Mouse (Mus musculus): Measurements from ENCODE around the gene Gm20388.

Gm20388 gene

GRCm38 (mm10) chr8:120890068-120890467, 979.4 kb downstream of the Gm20388 start:
- DNase-seq (ENCODE audit: low spot score): no peak

GRCm38 (mm10) chr8:120895009-120895408, 984.4 kb downstream of the Gm20388 start:
- peak; percentile 55 for DNase-seq (ENCODE audit: low spot score)

- DNase-seq (ENCODE audit: low spot score): no peak
Observed at GRCm38 (mm10) chr8:120895600-120895999, 985.0 kb downstream of the Gm20388 start.

GRCm38 (mm10) chr8:120896203-120896602, 985.6 kb downstream of the Gm20388 start:
- no peak for DNase-seq (ENCODE audit: low spot score)

DNA sequence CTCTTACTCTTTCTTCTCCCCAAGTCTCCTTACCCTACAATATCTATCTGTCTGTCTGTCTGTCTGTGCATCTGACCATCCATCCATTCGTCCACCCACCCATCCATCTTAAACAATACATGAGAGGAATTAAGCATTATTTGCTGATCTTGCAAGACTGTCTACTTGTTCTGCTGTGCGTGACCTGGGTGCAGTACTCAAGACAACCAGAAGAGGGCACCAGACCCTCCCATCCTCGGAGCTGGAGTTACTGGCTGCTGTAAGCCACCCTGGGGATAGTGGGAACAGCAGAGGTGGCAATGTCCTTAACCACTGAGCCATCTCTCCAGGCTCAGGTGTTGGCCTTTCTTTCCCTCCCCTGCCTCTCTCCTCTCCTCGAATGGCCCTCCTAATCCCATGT, 987.4 kb downstream of the Gm20388 start:
- peak; percentile 67 for DNase-seq (ENCODE audit: low spot score)

- DNase-seq (ENCODE audit: low spot score): no peak
Observed at GRCm38 (mm10) chr8:120898828-120899407, 988.3 kb downstream of the Gm20388 start.

- no peak for DNase-seq (ENCODE audit: low spot score)
Observed at GRCm38 (mm10) chr8:120902346-120902745, 991.7 kb downstream of the Gm20388 start.

GRCm38 (mm10) chr8:120907671-120908070, 997.0 kb downstream of the Gm20388 start:
- DNase-seq (ENCODE audit: low spot score): no peak

GRCm38 (mm10) chr8:120910936-120911335, 1000.3 kb downstream of the Gm20388 start:
- DNase-seq (ENCODE audit: low spot score): no peak

GRCm38 (mm10) chr8:120912463-120912862, 1001.8 kb downstream of the Gm20388 start:
- DNase-seq (ENCODE audit: low spot score): no peak

- DNase-seq (ENCODE audit: low spot score): no peak
Observed at GRCm38 (mm10) chr8:120916831-120917435, 1006.3 kb downstream of the Gm20388 start.

GRCm38 (mm10) chr8:120920527-120920926, 1009.9 kb downstream of the Gm20388 start:
- DNase-seq (ENCODE audit: low spot score): no peak

GRCm38 (mm10) chr8:120926201-120926600, 1015.6 kb downstream of the Gm20388 start:
- no peak for DNase-seq (ENCODE audit: low spot score)

DNA sequence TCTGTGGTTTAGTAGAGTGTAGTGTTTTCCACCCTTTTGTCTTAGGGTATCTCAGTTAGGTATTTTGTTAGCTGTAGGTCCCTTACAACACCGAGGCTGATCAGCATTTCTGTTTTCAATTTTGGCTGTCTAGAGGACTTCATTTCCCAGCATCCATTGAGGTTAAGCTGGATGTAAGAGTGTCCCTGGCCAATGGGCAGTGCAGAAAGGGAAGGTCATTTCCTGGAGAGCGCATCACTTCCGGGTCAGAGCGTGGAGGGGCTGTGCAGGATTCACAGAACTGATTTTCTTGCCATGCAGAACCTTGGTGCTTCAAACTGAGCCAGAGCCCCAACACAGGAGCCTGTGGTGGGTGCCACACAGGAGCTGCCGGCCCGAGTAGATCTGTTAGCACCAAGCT, 1017.4 kb downstream of the Gm20388 start:
- no peak for DNase-seq (ENCODE audit: low spot score)

GRCm38 (mm10) chr8:120934596-120934995, 1024.0 kb downstream of the Gm20388 start:
- no peak for DNase-seq (ENCODE audit: low spot score)

DNA sequence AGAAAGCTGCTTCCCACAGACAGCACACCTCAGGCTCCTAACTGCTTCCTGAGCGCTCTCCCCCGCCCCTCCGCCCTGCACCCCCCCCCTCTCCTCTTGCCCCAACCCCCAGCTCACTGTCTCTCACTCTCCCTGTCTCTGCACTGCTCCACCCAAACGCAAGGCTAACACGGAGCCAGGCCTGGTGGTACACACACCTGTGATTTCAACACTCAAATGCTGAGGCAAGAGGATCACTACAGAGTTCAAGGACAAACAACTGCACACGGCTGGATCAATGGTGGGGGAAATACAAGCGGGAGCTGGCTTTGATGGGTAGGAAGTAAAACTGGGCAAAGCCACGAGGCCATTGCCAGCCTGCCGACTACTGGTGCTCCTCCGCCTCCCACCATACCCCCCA, 1026.0 kb downstream of the Gm20388 start:
- DNase-seq (ENCODE audit: low spot score): no peak

- DNase-seq (ENCODE audit: low spot score): no peak
Observed at GRCm38 (mm10) chr8:120937474-120937873, 1026.8 kb downstream of the Gm20388 start.

- peak; percentile 63 for DNase-seq (ENCODE audit: low spot score)
Observed at GRCm38 (mm10) chr8:120940287-120940686, 1029.6 kb downstream of the Gm20388 start.

DNA sequence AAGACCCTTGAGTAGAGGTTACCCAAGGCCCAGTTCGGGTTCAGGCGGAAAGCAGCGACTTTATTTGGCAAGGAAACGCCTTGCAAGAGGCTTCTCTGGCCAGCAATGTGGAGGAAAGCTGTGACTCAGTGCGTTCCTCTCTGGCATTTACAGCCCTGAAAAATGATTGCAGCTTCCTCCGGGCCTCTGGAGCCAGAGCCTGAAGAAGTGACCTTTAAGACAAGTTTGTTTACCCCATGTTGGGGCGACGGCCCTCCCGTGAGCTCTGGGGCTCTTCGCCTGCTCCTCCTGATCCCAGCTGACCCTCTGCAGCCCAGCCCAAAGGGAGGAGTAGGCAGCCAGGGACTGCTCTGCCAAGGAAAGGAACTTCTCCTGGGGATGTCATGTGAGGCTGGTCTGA, 1036.6 kb downstream of the Gm20388 start:
- no peak for DNase-seq (ENCODE audit: low spot score)

- no peak for DNase-seq (ENCODE audit: low spot score)
Observed at GRCm38 (mm10) chr8:120948050-120948595, 1037.5 kb downstream of the Gm20388 start.

- no peak for DNase-seq (ENCODE audit: low spot score)
Observed at GRCm38 (mm10) chr8:120948620-120949491, 1038.2 kb downstream of the Gm20388 start.

DNA sequence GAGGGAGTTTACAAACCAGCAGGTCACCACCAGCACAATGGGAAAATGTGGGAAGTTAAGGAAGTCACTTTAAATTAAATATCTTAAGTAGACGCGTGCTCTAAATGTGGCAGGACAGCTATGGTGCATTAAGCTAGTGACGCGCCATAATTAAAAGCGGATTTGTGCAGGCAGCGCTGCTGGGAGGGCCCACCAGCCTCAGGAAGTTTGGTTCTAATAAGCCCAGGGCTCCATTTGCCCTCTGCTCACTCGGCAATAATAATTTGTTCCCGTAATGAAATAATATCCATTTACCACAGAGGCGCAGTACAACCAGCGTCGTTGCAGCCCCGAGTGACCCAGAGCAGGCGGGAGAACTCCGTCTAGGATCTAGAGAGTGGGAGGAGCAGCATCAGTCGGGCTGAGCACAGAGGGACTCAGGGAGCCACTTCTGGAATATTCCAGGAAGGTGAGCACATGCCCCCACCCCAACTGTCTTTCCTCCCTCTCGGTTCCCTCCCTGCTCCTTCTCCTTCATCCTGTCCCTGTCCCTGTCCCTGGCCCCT, 1040.1 kb downstream of the Gm20388 start:
- peak; percentile 74 for DNase-seq (ENCODE audit: low spot score)

Data from retina, embryonic 14.5 days (tissue).